Mouse (Mus musculus) neural tube, embryonic 11.5 days (tissue): ENCODE data around the gene Sumo1. TPM values are rescaled to one million over a fixed set of nuclear protein-coding genes. Genes with fewer than 3 reads are reported as not detected.

ENCODE experiments used
- ATAC-seq: fragments of 200-750 bp; cut with Nextera tagmentation; 2 replicates; pipeline ENCODE4 v1.8.0; 2017; ENCODE audit warnings: moderate number of reproducible peaks, mild to moderate bottlenecking, moderate TSS enrichment, moderate library complexity; ENCODE audit not compliant: insufficient read depth, low FRiP score, low TSS enrichment
- DNase-seq: peaks from one replicate; pipeline ENCODE4 v3.0.0-alpha.2; 2015; ENCODE audit warnings: low spot score
- H3K27ac ChIP-seq: fragments of 300-500 bp; sonication (generic); 2 replicates; pipeline ENCODE4 v1.5.1; 2014; ENCODE audit warnings: low read depth, mild to moderate bottlenecking, low read length
- H3K27me3 ChIP-seq: fragments of 300-500 bp; sonication (generic); 2 replicates; pipeline ENCODE4 v1.6.1; 2014; ENCODE audit warnings: mild to moderate bottlenecking, low read length, mixed read lengths; ENCODE audit not compliant: control insufficient read depth, insufficient read depth
- H3K36me3 ChIP-seq: fragments of 300-500 bp; sonication (generic); 2 replicates; pipeline ENCODE4 v1.6.1; 2014; ENCODE audit warnings: mild to moderate bottlenecking, low read length, moderate library complexity, mixed read lengths; ENCODE audit not compliant: control insufficient read depth, insufficient read depth
- H3K4me1 ChIP-seq: fragments of 300-500 bp; sonication (generic); 2 replicates; pipeline ENCODE4 v1.6.1; 2014; ENCODE audit warnings: low read length, mixed read lengths; ENCODE audit not compliant: control insufficient read depth, insufficient read depth
- H3K4me2 ChIP-seq: fragments of 300-500 bp; sonication (generic); 2 replicates; pipeline ENCODE4 v1.6.1; 2014; ENCODE audit warnings: low read depth, mild to moderate bottlenecking, moderate library complexity
- H3K4me3 ChIP-seq: fragments of 300-500 bp; sonication (generic); 2 replicates; pipeline ENCODE4 v1.5.1; 2014; ENCODE audit warnings: low read depth, low read length
- H3K9ac ChIP-seq: fragments of 300-500 bp; sonication (generic); 2 replicates; pipeline ENCODE4 v1.6.1; 2014; ENCODE audit warnings: mild to moderate bottlenecking, low read length
- H3K9me3 ChIP-seq: fragments of 300-500 bp; sonication (generic); 2 replicates; pipeline ENCODE4 v1.6.1; 2016; ENCODE audit warnings: low read length; ENCODE audit not compliant: control insufficient read depth
- WGBS: fragments of 180-500 bp; shearing (Covaris S2); extraction: QIAGEN DNeasy Blood & Tissue Kit; methylation state at CpG from one replicate; pipeline ENCODE4 v1.1.7; 2014; 5-methylcytosine and 5-hydroxymethylcytosine counted together
- polyA plus RNA-seq: library from polyadenylated mRNA; unstranded; fragments of >200 nt; fragmentation: Nextera tagmentation; extraction: Ambion mirVana; gene quantifications from 2 replicates; pipeline ENCODE4 v1.2.1, GENCODE M21; 2014

Sumo1 gene
- polyA plus RNA-seq, 1 experiment from 2014 or later = 503 TPM

GRCm38 (mm10) chr1:59565804-59566203 is 104.8 kb downstream of the Sumo1 start:
- no peak overlapping the region for H3K4me2 ChIP-seq
- no peak for ATAC-seq
- no peak overlapping the region for H3K9ac ChIP-seq
- no peaks in the 10 kb centered on the region for H3K9me3 ChIP-seq
- no peak overlapping the region for H3K4me3 ChIP-seq
- no peaks in the 10 kb centered on the region for H3K4me1 ChIP-seq
- DNase-seq = no peak
- H3K27me3 ChIP-seq = no peaks in the 10 kb centered on the region
- no peaks in the 10 kb centered on the region for H3K36me3 ChIP-seq
- H3K27ac ChIP-seq = no peak overlapping the region
- WGBS = 88% methylated on average over 5 of the region's 5 CpGs

GRCm38 (mm10) chr1:59563581-59563980 is 107.1 kb downstream of the Sumo1 start:
- Histone ChIP-seq H3K27me3 (no peaks in the 10 kb centered on the region), H3K36me3 (no peaks in the 10 kb centered on the region), H3K9ac (no peak overlapping the region), H3K4me3 (no peak overlapping the region), H3K4me1 (no peaks in the 10 kb centered on the region), H3K4me2 (no peak overlapping the region), H3K27ac (no peak overlapping the region), H3K9me3 (no peaks in the 10 kb centered on the region)
- 75% methylated on average over 2 of the region's 2 CpGs for WGBS
- ATAC-seq = no peak
- no peak for DNase-seq

- peak; percentile 29 for DNase-seq
- Histone ChIP-seq H3K27me3 (no peaks in the 10 kb centered on the region), H3K36me3 (no peaks in the 10 kb centered on the region), H3K4me2 (no peak overlapping the region), H3K4me3 (no peak overlapping the region), H3K4me1 (peaks cover 18% of the 10 kb centered on the region; the same call in 1 of the 2 replicates), H3K9ac (no peak overlapping the region), H3K27ac (no peak overlapping the region), H3K9me3 (no peaks in the 10 kb centered on the region)
- ATAC-seq = no peak
- 51% methylated on average over 5 of the region's 5 CpGs for WGBS
These were observed 116.9 kb downstream of the Sumo1 start for GRCm38 (mm10) chr1:59553708-59554107.

GRCm38 (mm10) chr1:59550996-59551395 is 119.6 kb downstream of the Sumo1 start:
- WGBS = 87% methylated on average over 11 of the region's 11 CpGs
- no peaks in the 10 kb centered on the region for H3K27me3 ChIP-seq
- no peak overlapping the region for H3K4me2 ChIP-seq
- no peak overlapping the region for H3K4me3 ChIP-seq
- no peaks in the 10 kb centered on the region for H3K36me3 ChIP-seq
- H3K9me3 ChIP-seq = no peaks in the 10 kb centered on the region
- no peak for ATAC-seq
- DNase-seq = no peak
- H3K4me1 ChIP-seq = peaks cover 21% of the 10 kb centered on the region
- H3K9ac ChIP-seq = no peak overlapping the region
- H3K27ac ChIP-seq = no peak overlapping the region

GRCm38 (mm10) chr1:59550227-59550626 is 120.4 kb downstream of the Sumo1 start:
- Histone ChIP-seq H3K4me3 (no peak overlapping the region), H3K9me3 (no peaks in the 10 kb centered on the region), H3K36me3 (no peaks in the 10 kb centered on the region), H3K4me2 (no peak overlapping the region), H3K4me1 (peaks cover 21% of the 10 kb centered on the region), H3K27me3 (no peaks in the 10 kb centered on the region), H3K9ac (no peak overlapping the region), H3K27ac (no peak overlapping the region)
- DNase-seq = no peak
- ATAC-seq = no peak
- WGBS = 88% methylated on average over 6 of the region's 6 CpGs

- Histone ChIP-seq H3K9me3 (no peaks in the 10 kb centered on the region), H3K27me3 (no peaks in the 10 kb centered on the region), H3K4me1 (peaks cover 21% of the 10 kb centered on the region), H3K4me2 (no peak overlapping the region), H3K9ac (no peak overlapping the region), H3K27ac (0 out of 2 replicates have a peak overlapping the region, but pooled peaks have one; percentile 20), H3K36me3 (no peaks in the 10 kb centered on the region), H3K4me3 (no peak overlapping the region)
- no peak for ATAC-seq
- 49% methylated on average over 7 of the region's 7 CpGs for WGBS
- DNase-seq = peak; percentile 25
These were observed 121.5 kb downstream of the Sumo1 start for GRCm38 (mm10) chr1:59549036-59549675.

- Histone ChIP-seq H3K4me3 (no peak overlapping the region), H3K36me3 (no peaks in the 10 kb centered on the region), H3K4me1 (peaks cover 17% of the 10 kb centered on the region), H3K27ac (no peak overlapping the region), H3K4me2 (no peak overlapping the region), H3K9ac (no peak overlapping the region), H3K9me3 (no peaks in the 10 kb centered on the region), H3K27me3 (no peaks in the 10 kb centered on the region)
- ATAC-seq (no peak), DNase-seq (no peak)
- 69% methylated on average over 5 of the region's 5 CpGs for WGBS
These were observed 122.1 kb downstream of the Sumo1 start for GRCm38 (mm10) chr1:59548486-59548885.

GRCm38 (mm10) chr1:59543911-59544310 is 126.7 kb downstream of the Sumo1 start:
- H3K4me2 ChIP-seq = no peak overlapping the region
- no peaks in the 10 kb centered on the region for H3K27me3 ChIP-seq
- 83% methylated on average over 8 of the region's 8 CpGs for WGBS
- DNase-seq (no peak), ATAC-seq (no peak)
- H3K9me3 ChIP-seq = no peaks in the 10 kb centered on the region
- H3K27ac ChIP-seq = no peak overlapping the region
- no peaks in the 10 kb centered on the region for H3K36me3 ChIP-seq
- no peak overlapping the region for H3K4me3 ChIP-seq
- no peak overlapping the region for H3K9ac ChIP-seq
- peaks cover 5% of the 10 kb centered on the region; the same call in 1 of the 2 replicates for H3K4me1 ChIP-seq

GRCm38 (mm10) chr1:59542231-59542630 is 128.4 kb downstream of the Sumo1 start:
- no peak for DNase-seq
- no peaks in the 10 kb centered on the region for H3K36me3 ChIP-seq
- 71% methylated on average over 6 of the region's 6 CpGs for WGBS
- ATAC-seq = no peak
- no peaks in the 10 kb centered on the region for H3K9me3 ChIP-seq
- no peak overlapping the region for H3K9ac ChIP-seq
- no peak overlapping the region for H3K4me3 ChIP-seq
- no peaks in the 10 kb centered on the region for H3K4me1 ChIP-seq
- no peak overlapping the region for H3K27ac ChIP-seq
- no peaks in the 10 kb centered on the region for H3K27me3 ChIP-seq
- H3K4me2 ChIP-seq = no peak overlapping the region
